Mouse (Mus musculus): ENCODE data around the gene Uvrag. TPM values are rescaled to one million over a fixed set of nuclear protein-coding genes. Genes with fewer than 3 reads are reported as not detected.

Gene Uvrag
- total and polyA plus RNA-seq, 3 experiments = 15.0 to 19.5 TPM; not detected in 1

DNA sequence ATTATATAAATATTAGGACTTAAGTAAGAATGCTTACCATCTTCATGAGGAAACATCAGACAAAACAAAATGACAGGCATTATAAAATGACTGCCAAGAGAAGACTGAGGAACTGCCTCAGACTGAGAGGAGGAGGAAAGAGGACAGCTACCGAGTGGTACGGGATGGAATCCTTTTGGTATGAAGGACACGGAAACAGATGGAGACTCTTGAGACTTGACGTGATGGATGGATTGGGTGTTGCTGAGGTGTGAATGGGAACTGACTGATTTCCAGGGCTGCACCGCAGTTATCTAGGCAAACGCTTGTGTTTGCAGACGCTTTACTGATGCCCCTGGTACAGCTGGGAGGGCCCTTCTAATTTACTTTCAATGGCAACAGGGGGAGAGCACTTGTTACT is 97.0 kb downstream of the Uvrag start:
- H3K79me2 ChIP-seq (ENCODE audit: control insufficient read depth, insufficient read depth, low read length, poor library complexity) = no peaks in the 10 kb centered on the region; the same call in 1 of the 2 replicates
- no peak overlapping the region for H3K9ac ChIP-seq (ENCODE audit: control insufficient read depth, low read depth, low read length, poor library complexity, severe bottlenecking)
- H3K4me3 ChIP-seq (ENCODE audit: control insufficient read depth in 1 of 2, insufficient read depth in 1 of 2, low read depth in 2 of 2, low read length in 2 of 2) = no peak overlapping the region
- no peak overlapping the region for H3K27ac ChIP-seq (ENCODE audit: control insufficient read depth, low read depth, low read length)
- peaks cover 0 to 2% of the 10 kb centered on the region in 2 experiments; a peak in 2 of 4 replicates for H3K36me3 ChIP-seq (ENCODE audit: control insufficient read depth in 1 of 2, insufficient read depth in 2 of 2, low read length in 2 of 2)
- no peaks in the 10 kb centered on the region for H3K9me3 ChIP-seq (replicated peaks; ENCODE audit: insufficient read depth, low read length)
- H3K4me1 ChIP-seq (ENCODE audit: control insufficient read depth in 1 of 2, insufficient read depth in 2 of 2, low read length in 2 of 2) = no peaks in the 10 kb centered on the region
- TF ChIP-seq POLR2A (IDR thresholded peaks at IDR 0.05; ENCODE audit: control insufficient read depth in 1 of 2, insufficient read depth in 1 of 2, low read depth in 1 of 2, low read length in 2 of 2, poor library complexity in 1 of 2) (no peak), CTCF (IDR thresholded peaks at IDR 0.05 in 2 of 3, conservative IDR thresholded peaks at IDR 0.05 in 1 of 3; ENCODE audit: control insufficient read depth in 1 of 3, insufficient read depth in 1 of 3, low read depth in 2 of 3, low read length in 3 of 3, poor library complexity in 1 of 3, severe bottlenecking in 1 of 3) (no peak), UBTF (IDR thresholded peaks at IDR 0.05; ENCODE audit: borderline replicate concordance, insufficient read depth, low read depth, low read length) (no peak), ZC3H11A (IDR thresholded peaks at IDR 0.05; ENCODE audit: low read depth, low read length) (no peak), TCF12 (IDR thresholded peaks at IDR 0.05; ENCODE audit: low read depth, low read length) (no peak)
- DNase-seq (ENCODE audit: low read depth, low spot score) = no peak
- no peaks in the 10 kb centered on the region for H3K27me3 ChIP-seq (ENCODE audit: control insufficient read depth in 1 of 2, insufficient read depth in 2 of 2, low read length in 2 of 2)

DNA sequence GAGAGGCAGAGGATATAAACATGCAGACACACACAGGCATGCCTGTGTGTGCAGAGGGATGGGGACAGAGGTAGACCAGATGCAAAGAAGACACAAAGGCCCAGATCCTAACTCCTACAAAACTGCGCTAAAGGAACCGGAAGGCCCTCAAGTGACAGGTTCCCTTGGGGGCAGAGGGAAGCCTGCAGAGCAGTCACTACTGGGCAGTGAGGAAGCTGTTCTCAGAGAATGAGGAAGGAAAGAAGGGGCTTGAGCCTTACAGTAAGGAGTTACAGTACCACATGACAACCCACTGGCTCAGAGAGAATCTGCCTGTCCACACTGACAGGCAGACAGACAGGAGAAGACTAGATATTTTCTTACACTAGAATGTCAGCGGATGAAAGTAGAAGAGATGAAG is 97.6 kb downstream of the Uvrag start:
- TF ChIP-seq USF1 (IDR thresholded peaks at IDR 0.05; ENCODE audit: low read depth, low read length) = no peak
- TF ChIP-seq CHD2 (IDR thresholded peaks at IDR 0.05; ENCODE audit: low read length) = no peak
- peaks cover 0 to 2% of the 10 kb centered on the region in 2 experiments; a peak in 2 of 4 replicates for H3K36me3 ChIP-seq (ENCODE audit: control insufficient read depth in 1 of 2, insufficient read depth in 2 of 2, low read length in 2 of 2)
- no peaks in the 10 kb centered on the region for H3K27me3 ChIP-seq (ENCODE audit: control insufficient read depth in 1 of 2, insufficient read depth in 2 of 2, low read length in 2 of 2)
- no peaks in the 10 kb centered on the region; the same call in 1 of the 2 replicates for H3K79me2 ChIP-seq (ENCODE audit: control insufficient read depth, insufficient read depth, low read length, poor library complexity)
- H3K4me1 ChIP-seq (ENCODE audit: control insufficient read depth in 1 of 2, insufficient read depth in 2 of 2, low read length in 2 of 2) = no peaks in the 10 kb centered on the region
- no peak overlapping the region for H3K27ac ChIP-seq (ENCODE audit: control insufficient read depth, low read depth, low read length)
- peak; percentile 19 for DNase-seq (ENCODE audit: low read depth, low spot score)
- no peaks in the 10 kb centered on the region for H3K9me3 ChIP-seq (replicated peaks; ENCODE audit: insufficient read depth, low read length)
- H3K4me3 ChIP-seq (ENCODE audit: control insufficient read depth in 1 of 2, insufficient read depth in 1 of 2, low read depth in 2 of 2, low read length in 2 of 2) = no peak overlapping the region
- H3K9ac ChIP-seq (ENCODE audit: control insufficient read depth, low read depth, low read length, poor library complexity, severe bottlenecking) = no peak overlapping the region

DNA sequence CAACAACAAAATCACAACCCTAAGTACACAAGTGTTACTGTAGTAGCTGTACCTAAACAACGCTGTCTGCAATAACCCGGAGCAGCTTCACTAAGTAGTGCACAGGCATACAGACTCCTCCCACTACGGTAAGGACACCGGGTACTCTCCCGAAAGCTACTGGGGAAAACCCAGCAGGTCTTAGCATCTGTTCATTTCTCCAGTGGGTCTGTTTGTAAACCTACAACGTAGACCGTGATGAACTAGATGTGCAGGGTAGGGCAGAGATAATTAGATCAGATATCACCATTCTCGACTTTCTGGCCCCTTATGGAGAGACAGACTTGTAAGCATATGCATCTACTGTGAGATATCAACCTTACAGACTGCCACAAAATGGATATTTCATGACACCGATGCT is 99.1 kb downstream of the Uvrag start:
- no peaks in the 10 kb centered on the region for H3K9me3 ChIP-seq (replicated peaks; ENCODE audit: insufficient read depth, low read length)
- DNase-seq (ENCODE audit: low read depth, low spot score) = no peak
- H3K27ac ChIP-seq (ENCODE audit: control insufficient read depth, low read depth, low read length) = no peak overlapping the region
- H3K4me3 ChIP-seq (ENCODE audit: control insufficient read depth in 1 of 2, insufficient read depth in 1 of 2, low read depth in 2 of 2, low read length in 2 of 2) = no peak overlapping the region
- H3K36me3 ChIP-seq (ENCODE audit: control insufficient read depth in 1 of 2, insufficient read depth in 2 of 2, low read length in 2 of 2) = peaks cover 0 to 2% of the 10 kb centered on the region in 2 experiments; a peak in 2 of 4 replicates
- no peaks in the 10 kb centered on the region for H3K27me3 ChIP-seq (ENCODE audit: control insufficient read depth in 1 of 2, insufficient read depth in 2 of 2, low read length in 2 of 2)
- H3K4me1 ChIP-seq (ENCODE audit: control insufficient read depth in 1 of 2, insufficient read depth in 2 of 2, low read length in 2 of 2) = no peaks in the 10 kb centered on the region
- H3K9ac ChIP-seq (ENCODE audit: control insufficient read depth, low read depth, low read length, poor library complexity, severe bottlenecking) = no peak overlapping the region
- H3K79me2 ChIP-seq (ENCODE audit: control insufficient read depth, insufficient read depth, low read length, poor library complexity) = no peaks in the 10 kb centered on the region; the same call in 1 of the 2 replicates
- TF ChIP-seq HCFC1 (IDR thresholded peaks at IDR 0.05; ENCODE audit: low read depth, low read length) (no peak), EP300 (IDR thresholded peaks at IDR 0.05; ENCODE audit: low read depth in 1 of 2, low read length in 2 of 2) (no peak), E2F4 (IDR thresholded peaks at IDR 0.05; ENCODE audit: borderline replicate concordance, low read depth, low read length) (no peak), USF1 (IDR thresholded peaks at IDR 0.05; ENCODE audit: low read depth, low read length) (no peak)
